Mouse (Mus musculus) bone marrow, adult 2 months (tissue): ENCODE results near the gene Rasal1.

Experiments
- CTCF ChIP-seq: fragments of 200-500 bp; IDR thresholded peaks from 2 replicates; pipeline ENCODE4 v1.5.1; 2011; ENCODE audit warnings: low read length, control low read depth; ENCODE audit not compliant: control insufficient read depth, insufficient read depth
- POLR2A ChIP-seq: fragments of 200-500 bp; IDR thresholded peaks from 2 replicates; pipeline ENCODE4 v1.6.1; 2011; ENCODE audit warnings: low read depth, mild to moderate bottlenecking, control low read depth, low read length, borderline replicate concordance; ENCODE audit not compliant: control insufficient read depth

DNA sequence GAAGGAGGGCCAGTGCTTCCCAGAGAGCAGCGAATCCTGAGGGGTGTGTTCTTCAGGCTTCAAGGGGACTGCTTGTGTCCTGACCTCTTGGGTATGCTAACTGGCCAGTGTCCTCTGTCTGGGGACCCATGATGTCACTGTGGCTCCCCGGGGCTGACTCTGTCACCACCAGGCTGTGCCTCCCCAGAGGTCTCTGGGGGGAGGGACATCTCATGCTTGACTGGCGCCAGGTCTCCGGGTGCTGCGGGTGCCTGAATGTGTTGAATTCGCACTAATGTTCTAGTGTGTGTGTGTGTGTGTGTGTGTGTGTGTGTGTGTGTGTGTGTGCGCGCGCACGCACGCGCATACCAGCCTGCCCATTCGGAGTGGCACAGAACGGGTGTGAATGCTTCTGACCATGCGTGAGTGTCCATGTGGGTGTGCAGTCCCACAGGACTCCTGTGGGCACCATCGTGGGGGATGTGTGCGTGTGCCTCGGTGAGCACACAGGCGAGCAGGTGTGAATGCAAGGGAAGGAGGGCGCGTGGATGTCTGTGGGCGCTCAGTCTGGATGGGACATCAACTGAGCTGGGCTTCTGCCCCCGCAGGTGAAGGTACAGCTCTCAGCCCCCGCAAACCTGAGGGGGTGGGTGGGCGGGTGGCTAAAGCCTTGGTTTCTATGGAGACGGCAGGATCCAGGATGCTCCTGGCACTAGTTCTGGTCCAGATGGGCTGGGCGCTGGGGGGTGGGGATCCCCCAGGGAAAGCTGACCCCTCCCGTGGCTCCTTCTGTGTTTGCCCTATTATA lies 4.5 kb downstream of the Rasal1 start:
- 0 out of 2 replicates have a peak, but pooled peaks have one; percentile 16 for TF ChIP-seq POLR2A
- no peak for TF ChIP-seq CTCF
